Mouse (Mus musculus) kidney, postnatal 10 days (tissue): ENCODE measurements around the gene Ovca2.

Source experiments
- DNase-seq: peaks from one replicate; pipeline ENCODE4 v3.0.0; 2021; ENCODE audit warnings: mixed read lengths

Gene Ovca2

GRCm38 (mm10) chr11:75168590-75169361, 9.9 kb downstream of the Ovca2 start:
- peak; percentile 94 for DNase-seq

GRCm38 (mm10) chr11:75167643-75168589, 10.7 kb downstream of the Ovca2 start:
- peak; percentile 83 for DNase-seq

- peak; percentile 68 for DNase-seq
These were observed 11.6 kb downstream of the Ovca2 start for GRCm38 (mm10) chr11:75166861-75167642.

GRCm38 (mm10) chr11:75166193-75166842, 12.3 kb downstream of the Ovca2 start:
- DNase-seq, result peak; percentile 59

GRCm38 (mm10) chr11:75165441-75166192, 13.0 kb downstream of the Ovca2 start:
- DNase-seq, result peak; percentile 91

- peak; percentile 42 for DNase-seq
These were observed 13.9 kb downstream of the Ovca2 start for GRCm38 (mm10) chr11:75164750-75165149.

GRCm38 (mm10) chr11:75164051-75164450, 14.6 kb downstream of the Ovca2 start:
- DNase-seq, result no peak

GRCm38 (mm10) chr11:75163379-75163778, 15.3 kb downstream of the Ovca2 start:
- DNase-seq, result peak; percentile 46

- DNase-seq, result no peak
These were observed 16.0 kb downstream of the Ovca2 start for GRCm38 (mm10) chr11:75162591-75163080.

GRCm38 (mm10) chr11:75161417-75162008, 17.1 kb downstream of the Ovca2 start:
- no peak for DNase-seq

GRCm38 (mm10) chr11:75160954-75161353, 17.7 kb downstream of the Ovca2 start:
- no peak for DNase-seq

- DNase-seq, result peak; percentile 81
These were observed 19.1 kb downstream of the Ovca2 start for GRCm38 (mm10) chr11:75159564-75159963.

GRCm38 (mm10) chr11:75158432-75158831, 20.2 kb downstream of the Ovca2 start:
- peak; percentile 63 for DNase-seq

- peak; percentile 57 for DNase-seq
These were observed 20.7 kb downstream of the Ovca2 start for GRCm38 (mm10) chr11:75157901-75158300.

GRCm38 (mm10) chr11:75157037-75157436, 21.6 kb downstream of the Ovca2 start:
- peak; percentile 34 for DNase-seq

GRCm38 (mm10) chr11:75156416-75156815, 22.2 kb downstream of the Ovca2 start:
- peak; percentile 25 for DNase-seq

GRCm38 (mm10) chr11:75155985-75156384, 22.6 kb downstream of the Ovca2 start:
- DNase-seq, result peak; percentile 21

- DNase-seq, result no peak
These were observed 24.5 kb downstream of the Ovca2 start for GRCm38 (mm10) chr11:75154053-75154585.

GRCm38 (mm10) chr11:75152603-75153557, 25.8 kb downstream of the Ovca2 start:
- peak; percentile 79 for DNase-seq
